Mouse (Mus musculus) embryonic facial prominence, embryonic 12.5 days (tissue): ENCODE measurements around the gene Zfp637. TPM values are rescaled to one million over a fixed set of nuclear protein-coding genes. Genes with fewer than 3 reads are reported as not detected.

Experiments used
- ATAC-seq: fragments of 200-750 bp; cut with Nextera tagmentation; 2 replicates; pipeline ENCODE4 v1.8.0; 2017; ENCODE audit not compliant: insufficient number of reproducible peaks, insufficient read depth, low FRiP score, low TSS enrichment
- H3K27ac ChIP-seq: fragments of 300-500 bp; sonication (generic); 2 replicates; pipeline ENCODE4 v1.5.1; 2016; ENCODE audit warnings: mild to moderate bottlenecking
- H3K27me3 ChIP-seq: fragments of 300-500 bp; sonication (generic); 2 replicates; pipeline ENCODE4 v1.6.1; 2016; ENCODE audit warnings: mild to moderate bottlenecking, moderate library complexity
- H3K36me3 ChIP-seq: fragments of 300-500 bp; sonication (generic); 2 replicates; pipeline ENCODE4 v1.6.1; 2016; ENCODE audit warnings: mild to moderate bottlenecking
- H3K4me1 ChIP-seq: fragments of 300-500 bp; sonication (generic); 2 replicates; pipeline ENCODE4 v1.6.1; 2016
- H3K4me2 ChIP-seq: fragments of 300-500 bp; sonication (generic); replicated peaks from 2 replicates; pipeline ENCODE4 v1.6.1; 2016; ENCODE audit warnings: mild to moderate bottlenecking, moderate library complexity
- H3K4me3 ChIP-seq: fragments of 300-500 bp; sonication (generic); 2 replicates; pipeline ENCODE4 v1.5.1; 2016; ENCODE audit warnings: mild to moderate bottlenecking
- H3K9ac ChIP-seq: fragments of 300-500 bp; sonication (generic); 2 replicates; pipeline ENCODE4 v1.6.1; 2016; ENCODE audit warnings: mild to moderate bottlenecking, moderate library complexity
- H3K9me3 ChIP-seq: fragments of 300-500 bp; sonication (generic); 2 replicates; pipeline ENCODE4 v1.6.1; 2016; ENCODE audit warnings: mild to moderate bottlenecking, moderate library complexity
- WGBS: fragments of 180-500 bp; shearing (Covaris S2); methylation state at CpG from one replicate; pipeline ENCODE4 v1.1.7; 2016; 5-methylcytosine and 5-hydroxymethylcytosine counted together
- polyA plus RNA-seq: library from polyadenylated mRNA; unstranded; fragments of >200 nt; fragmentation: Nextera tagmentation; extraction: Ambion mirVana; gene quantifications from 2 replicates; pipeline ENCODE4 v1.2.1, GENCODE M21; 2016

Gene Zfp637
- polyA plus RNA-seq, 1 experiment from 2014 or later = 175 TPM

DNA sequence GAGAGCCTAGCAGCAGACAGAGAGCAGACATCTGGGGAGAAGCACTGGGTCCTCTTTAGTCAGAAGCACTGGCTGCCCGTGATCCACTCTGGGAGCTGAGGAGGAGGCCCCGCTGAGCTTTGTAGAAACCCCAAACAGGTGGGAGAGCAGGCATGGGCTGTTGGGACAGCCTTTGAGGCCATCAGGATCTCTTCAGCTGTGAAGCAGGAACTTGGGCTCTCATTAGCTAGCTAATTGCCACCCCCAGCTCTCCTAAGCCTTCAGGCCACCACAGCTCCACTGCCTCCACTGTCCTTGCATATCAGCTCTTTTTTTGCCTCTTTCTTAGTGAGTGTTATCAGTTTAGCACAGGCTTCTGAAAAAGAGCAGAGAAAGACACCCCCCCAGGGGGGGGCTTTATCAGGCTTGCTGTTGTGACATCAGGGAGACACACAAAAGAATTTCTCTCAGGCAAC, 47.7 kb downstream of the Zfp637 start:
- H3K27ac ChIP-seq = no peak overlapping the region
- no peak overlapping the region for H3K9ac ChIP-seq
- H3K36me3 ChIP-seq = no peaks in the 10 kb centered on the region
- no peaks in the 10 kb centered on the region for H3K9me3 ChIP-seq
- no peaks in the 10 kb centered on the region for H3K27me3 ChIP-seq
- H3K4me3 ChIP-seq = no peak overlapping the region
- 54% methylated on average over 2 of the region's 2 CpGs for WGBS
- no peaks in the 10 kb centered on the region for H3K4me1 ChIP-seq
- H3K4me2 ChIP-seq = no peak overlapping the region
- ATAC-seq = no peak

DNA sequence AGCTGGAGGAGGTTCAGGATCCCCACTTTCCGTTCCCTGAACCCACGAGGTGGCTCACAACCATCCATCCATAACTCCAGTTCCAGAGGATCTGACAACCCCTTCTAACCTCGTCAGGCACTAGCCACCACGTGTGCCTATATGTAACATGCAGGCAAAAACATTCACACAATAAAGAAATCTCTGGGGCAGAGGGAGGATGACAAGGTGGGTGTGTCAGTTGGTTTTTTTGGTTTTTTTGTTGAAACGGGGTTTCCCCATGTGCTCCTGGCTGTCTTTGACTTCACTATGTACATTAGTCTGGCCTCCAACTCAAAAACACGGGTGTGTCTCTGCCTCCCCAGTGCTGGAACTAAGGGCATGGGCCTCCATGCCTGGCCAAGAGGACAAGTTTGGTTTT, 49.3 kb downstream of the Zfp637 start:
- Histone ChIP-seq H3K27me3 (no peaks in the 10 kb centered on the region), H3K9ac (no peak overlapping the region), H3K27ac (no peak overlapping the region), H3K36me3 (no peaks in the 10 kb centered on the region), H3K9me3 (no peaks in the 10 kb centered on the region), H3K4me3 (no peak overlapping the region), H3K4me1 (no peaks in the 10 kb centered on the region), H3K4me2 (no peak overlapping the region)
- no peak for ATAC-seq
- WGBS = 82% methylated on average over 6 of the region's 6 CpGs

DNA sequence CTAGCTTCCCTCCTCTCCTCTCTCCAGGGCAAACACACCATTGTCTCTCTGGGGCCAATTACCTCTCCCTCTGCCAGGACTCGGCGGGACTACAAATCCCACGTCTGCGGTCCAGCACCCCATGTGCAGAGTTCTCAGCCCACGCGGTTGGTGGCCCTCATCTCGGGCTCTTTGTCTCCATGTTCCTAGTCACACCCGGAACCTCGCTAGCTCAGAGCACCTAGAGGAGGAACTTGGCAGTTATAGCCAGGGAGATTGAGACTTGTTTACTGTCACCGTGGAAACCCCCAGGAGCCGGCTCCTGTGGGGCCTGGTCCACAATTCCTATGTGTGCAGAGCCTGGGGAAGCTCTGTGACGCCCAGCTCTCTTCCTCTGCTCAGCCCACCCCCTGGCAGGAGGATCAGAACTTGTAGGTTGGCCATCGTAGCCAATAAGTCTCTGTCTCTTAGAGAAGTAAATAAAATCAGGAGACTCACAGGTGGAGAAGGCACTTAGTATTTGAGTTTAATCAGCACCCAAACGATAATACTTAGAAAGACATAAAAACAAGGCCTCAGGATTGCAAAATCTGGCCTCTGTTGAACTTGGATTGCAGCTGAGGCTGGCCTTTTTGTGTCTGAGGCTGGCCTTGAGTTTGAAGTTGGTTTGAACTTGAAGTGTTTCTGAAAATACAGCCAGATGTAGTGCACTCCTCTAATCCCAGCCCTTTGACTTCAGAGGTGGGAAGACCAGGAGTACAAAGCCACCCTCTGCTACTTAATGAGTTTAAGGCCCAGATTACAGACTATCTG, 50.6 kb downstream of the Zfp637 start:
- H3K9me3 ChIP-seq = no peaks in the 10 kb centered on the region
- WGBS = 65% methylated on average over 14 of the region's 14 CpGs
- no peak overlapping the region for H3K9ac ChIP-seq
- no peak overlapping the region for H3K4me3 ChIP-seq
- no peak for ATAC-seq
- H3K36me3 ChIP-seq = no peaks in the 10 kb centered on the region
- H3K4me1 ChIP-seq = no peaks in the 10 kb centered on the region
- H3K4me2 ChIP-seq = no peak overlapping the region
- H3K27me3 ChIP-seq = no peaks in the 10 kb centered on the region
- no peak overlapping the region for H3K27ac ChIP-seq

DNA sequence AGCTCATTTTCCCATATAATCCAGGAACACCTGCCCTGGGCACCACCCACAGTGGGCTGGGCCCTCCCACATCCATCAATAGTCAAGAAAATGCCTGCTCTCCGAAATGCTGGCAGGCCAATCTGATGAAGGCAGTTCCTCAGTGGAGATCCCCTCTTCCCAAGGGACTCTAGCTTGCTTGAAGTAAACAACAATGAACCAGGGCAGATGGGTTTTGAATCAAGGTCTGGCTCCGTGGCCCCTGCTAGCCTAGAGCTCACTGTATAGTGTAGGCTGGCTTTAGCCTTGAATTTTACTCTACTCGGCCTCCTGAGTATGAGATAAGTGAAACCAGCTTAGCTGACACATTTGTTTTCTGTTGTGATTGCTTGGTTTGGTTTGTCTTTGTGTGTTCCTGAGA, 51.4 kb downstream of the Zfp637 start:
- H3K9me3 ChIP-seq = no peaks in the 10 kb centered on the region
- no peaks in the 10 kb centered on the region for H3K27me3 ChIP-seq
- no peak overlapping the region for H3K9ac ChIP-seq
- ATAC-seq = no peak
- no peak overlapping the region for H3K4me2 ChIP-seq
- no peaks in the 10 kb centered on the region for H3K36me3 ChIP-seq
- 52% methylated on average over 3 of the region's 3 CpGs for WGBS
- H3K27ac ChIP-seq = no peak overlapping the region
- H3K4me3 ChIP-seq = no peak overlapping the region
- no peaks in the 10 kb centered on the region for H3K4me1 ChIP-seq

DNA sequence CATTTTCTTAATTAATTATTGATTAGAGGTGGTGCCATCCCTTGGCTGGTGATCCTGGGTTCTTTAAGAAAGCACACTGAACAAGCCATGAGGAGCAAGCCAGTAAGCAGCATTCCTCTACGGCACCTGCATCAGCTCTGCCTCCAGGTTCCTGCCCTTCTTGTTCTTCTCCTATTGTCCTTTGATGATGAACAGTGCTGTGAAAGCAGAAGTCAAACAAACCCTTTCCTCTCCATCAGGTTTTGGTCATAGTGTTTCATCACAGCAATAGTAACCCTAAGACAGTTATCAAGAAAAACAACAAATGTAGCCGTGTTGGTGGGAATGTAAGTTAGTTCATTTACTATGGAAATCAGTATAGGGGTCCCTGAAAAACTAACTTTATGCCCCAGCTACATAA, 52.5 kb downstream of the Zfp637 start:
- H3K27me3 ChIP-seq = no peaks in the 10 kb centered on the region
- ATAC-seq = no peak
- no peaks in the 10 kb centered on the region for H3K9me3 ChIP-seq
- no peak overlapping the region for H3K4me3 ChIP-seq
- no peaks in the 10 kb centered on the region for H3K36me3 ChIP-seq
- no peak overlapping the region for H3K27ac ChIP-seq
- H3K4me2 ChIP-seq = no peak overlapping the region
- no peaks in the 10 kb centered on the region for H3K4me1 ChIP-seq
- 87% methylated on average over 2 of the region's 2 CpGs for WGBS
- no peak overlapping the region for H3K9ac ChIP-seq

Other genes with a start within 250 kb of the Zfp637 start
- gene Zfp239, start 20.9 kb downstream of the Zfp637 start, polyA plus RNA-seq = 15.7 and 19.2 TPM in 2 replicates
- 659 and 677 TPM in 2 replicates for gene Hnrnpf, start 59.1 kb downstream of the Zfp637 start, polyA plus RNA-seq
- gene Fxyd4, start 96.5 kb downstream of the Zfp637 start, polyA plus RNA-seq = 2.2 and 3.7 TPM in 2 replicates
- 0.12 and 0.27 TPM in 2 replicates for gene Rasgef1a, start 170.3 kb downstream of the Zfp637 start, polyA plus RNA-seq